Mouse (Mus musculus): ENCODE measurements around the gene Papss1. TPM values are rescaled to one million over a fixed set of nuclear protein-coding genes. Genes with fewer than 3 reads are reported as not detected.
A peak's percentile ranks its signal among the peaks of the same experiment; 100 is the strongest.

Gene Papss1
- polyA plus RNA-seq, 1 experiment from 2014 or later, result 103 TPM

- WGBS, result 100% methylated on average over 1 of the region's 1 CpGs
- peaks cover 49% of the 10 kb centered on the region for H3K36me3 ChIP-seq (ENCODE audit: poor library complexity, severe bottlenecking)
- no peaks in the 10 kb centered on the region for H3K9me3 ChIP-seq (replicated peaks)
- no peak overlapping the region for H3K4me2 ChIP-seq
- no peak overlapping the region for H3K4me3 ChIP-seq
- no peaks in the 10 kb centered on the region for H3K4me1 ChIP-seq
- no peaks in the 10 kb centered on the region for H3K27me3 ChIP-seq
- H3K27ac ChIP-seq, result no peak overlapping the region
- no peak overlapping the region for H3K9ac ChIP-seq
- ATAC-seq, result no peak
Measured at GRCm38 (mm10) chr3:131623208-131623607, 58.6 kb downstream of the Papss1 start.

- 95% methylated on average over 9 of the region's 9 CpGs for WGBS
- no peaks in the 10 kb centered on the region for H3K9me3 ChIP-seq (replicated peaks)
- ATAC-seq, result no peak
Measured at GRCm38 (mm10) chr3:131624063-131624462, 59.5 kb downstream of the Papss1 start.

GRCm38 (mm10) chr3:131627476-131627875 is 62.9 kb downstream of the Papss1 start:
- Histone ChIP-seq H3K4me1 (no peaks in the 10 kb centered on the region), H3K27ac (no peak overlapping the region), H3K4me3 (no peak overlapping the region), H3K36me3 (ENCODE audit: poor library complexity, severe bottlenecking) (peaks cover 51% of the 10 kb centered on the region), H3K9ac (no peak overlapping the region), H3K27me3 (no peaks in the 10 kb centered on the region), H3K4me2 (no peak overlapping the region), H3K9me3 (replicated peaks) (no peaks in the 10 kb centered on the region)
- WGBS, result 95% methylated on average over 4 of the region's 4 CpGs
- no peak for ATAC-seq

More at GRCm38 (mm10) chr3:131624063-131624462, 59.5 kb downstream of the Papss1 start:
- H3K4me2 ChIP-seq, result no peak overlapping the region
- no peak overlapping the region for H3K4me3 ChIP-seq
- H3K27me3 ChIP-seq, result no peaks in the 10 kb centered on the region
- H3K4me1 ChIP-seq, result no peaks in the 10 kb centered on the region
- H3K36me3 ChIP-seq (ENCODE audit: poor library complexity, severe bottlenecking), result peaks cover 41% of the 10 kb centered on the region
- H3K9ac ChIP-seq, result no peak overlapping the region
- H3K27ac ChIP-seq, result no peak overlapping the region

- no peak overlapping the region for H3K4me2 ChIP-seq
- no peak overlapping the region for H3K4me3 ChIP-seq
- H3K27ac ChIP-seq, result no peak overlapping the region
- no peak overlapping the region for H3K9ac ChIP-seq
- H3K9me3 ChIP-seq (replicated peaks), result no peaks in the 10 kb centered on the region
- no peaks in the 10 kb centered on the region for H3K4me1 ChIP-seq
- no peaks in the 10 kb centered on the region for H3K27me3 ChIP-seq
- H3K36me3 ChIP-seq (ENCODE audit: poor library complexity, severe bottlenecking), result peaks cover 51% of the 10 kb centered on the region
- ATAC-seq, result no peak
- 60% methylated on average over 5 of the region's 5 CpGs for WGBS
Measured at GRCm38 (mm10) chr3:131628265-131628664, 63.7 kb downstream of the Papss1 start.

GRCm38 (mm10) chr3:131628931-131629330 is 64.4 kb downstream of the Papss1 start:
- no peaks in the 10 kb centered on the region for H3K4me1 ChIP-seq
- no peaks in the 10 kb centered on the region for H3K27me3 ChIP-seq
- ATAC-seq, result no peak
- no peak overlapping the region for H3K4me2 ChIP-seq
- H3K27ac ChIP-seq, result no peak overlapping the region
- WGBS, result 89% methylated on average over 3 of the region's 3 CpGs
- no peak overlapping the region for H3K9ac ChIP-seq
- peaks cover 53% of the 10 kb centered on the region for H3K36me3 ChIP-seq (ENCODE audit: poor library complexity, severe bottlenecking)
- H3K9me3 ChIP-seq (replicated peaks), result no peaks in the 10 kb centered on the region
- H3K4me3 ChIP-seq, result no peak overlapping the region

- H3K4me1 ChIP-seq, result no peaks in the 10 kb centered on the region
- 87% methylated on average over 11 of the region's 11 CpGs for WGBS
- peaks cover 55% of the 10 kb centered on the region for H3K36me3 ChIP-seq (ENCODE audit: poor library complexity, severe bottlenecking)
Measured at GRCm38 (mm10) chr3:131630407-131631317, 66.1 kb downstream of the Papss1 start.

GRCm38 (mm10) chr3:131631318-131631870 is 66.8 kb downstream of the Papss1 start:
- peaks cover 49% of the 10 kb centered on the region for H3K36me3 ChIP-seq (ENCODE audit: poor library complexity, severe bottlenecking)
- H3K9ac ChIP-seq, result no peak overlapping the region
- H3K9me3 ChIP-seq (replicated peaks), result no peaks in the 10 kb centered on the region
- no peaks in the 10 kb centered on the region for H3K27me3 ChIP-seq
- peaks cover 3% of the 10 kb centered on the region for H3K4me1 ChIP-seq
- peak; percentile 42; the same call in 1 of the 2 replicates for ATAC-seq
- H3K4me3 ChIP-seq, result no peak overlapping the region
- 94% methylated on average over 16 of the region's 16 CpGs for WGBS
- H3K27ac ChIP-seq, result no peak overlapping the region
- no peak overlapping the region for H3K4me2 ChIP-seq

More at GRCm38 (mm10) chr3:131630407-131631317, 66.1 kb downstream of the Papss1 start:
- Histone ChIP-seq H3K4me2 (no peak overlapping the region), H3K4me3 (no peak overlapping the region), H3K9me3 (replicated peaks) (no peaks in the 10 kb centered on the region), H3K27ac (no peak overlapping the region), H3K9ac (no peak overlapping the region), H3K27me3 (no peaks in the 10 kb centered on the region)
- peak; percentile 36; the same call in 1 of the 2 replicates for ATAC-seq

- WGBS, result 96% methylated on average over 2 of the region's 2 CpGs
- no peak overlapping the region for H3K4me3 ChIP-seq
Measured at GRCm38 (mm10) chr3:131634091-131634490, 69.5 kb downstream of the Papss1 start.

GRCm38 (mm10) chr3:131636126-131636525 is 71.6 kb downstream of the Papss1 start:
- Histone ChIP-seq H3K9ac (no peak overlapping the region), H3K9me3 (replicated peaks) (no peaks in the 10 kb centered on the region), H3K4me1 (peaks cover 20% of the 10 kb centered on the region), H3K36me3 (ENCODE audit: poor library complexity, severe bottlenecking) (peaks cover 42% of the 10 kb centered on the region), H3K4me3 (no peak overlapping the region), H3K4me2 (no peak overlapping the region), H3K27ac (no peak overlapping the region), H3K27me3 (no peaks in the 10 kb centered on the region)
- 41% methylated on average over 5 of the region's 5 CpGs for WGBS
- no peak for ATAC-seq

More at GRCm38 (mm10) chr3:131634091-131634490, 69.5 kb downstream of the Papss1 start:
- Histone ChIP-seq H3K4me1 (peaks cover 20% of the 10 kb centered on the region), H3K4me2 (no peak overlapping the region), H3K9me3 (replicated peaks) (no peaks in the 10 kb centered on the region), H3K27me3 (no peaks in the 10 kb centered on the region), H3K36me3 (ENCODE audit: poor library complexity, severe bottlenecking) (peaks cover 41% of the 10 kb centered on the region), H3K9ac (no peak overlapping the region), H3K27ac (no peak overlapping the region)
- ATAC-seq, result no peak

- Histone ChIP-seq H3K9ac (no peak overlapping the region), H3K27me3 (no peaks in the 10 kb centered on the region), H3K4me2 (no peak overlapping the region), H3K36me3 (ENCODE audit: poor library complexity, severe bottlenecking) (peaks cover 33% of the 10 kb centered on the region), H3K4me1 (peaks cover 20% of the 10 kb centered on the region), H3K27ac (no peak overlapping the region), H3K9me3 (replicated peaks) (no peaks in the 10 kb centered on the region), H3K4me3 (no peak overlapping the region)
- 94% methylated on average over 3 of the region's 3 CpGs for WGBS
- ATAC-seq, result no peak
Measured at GRCm38 (mm10) chr3:131637008-131637407, 72.4 kb downstream of the Papss1 start.

- 19% methylated on average over 10 of the region's 10 CpGs for WGBS
- ATAC-seq, result peak; percentile 26; the same call in 1 of the 2 replicates
- H3K9ac ChIP-seq, result no peak overlapping the region
- no peak overlapping the region for H3K4me3 ChIP-seq
- no peaks in the 10 kb centered on the region for H3K27me3 ChIP-seq
- H3K4me2 ChIP-seq, result no peak overlapping the region
- H3K36me3 ChIP-seq (ENCODE audit: poor library complexity, severe bottlenecking), result peaks cover 26% of the 10 kb centered on the region
- no peaks in the 10 kb centered on the region for H3K9me3 ChIP-seq (replicated peaks)
- H3K27ac ChIP-seq, result no peak overlapping the region; the same call in 1 of the 2 replicates
- H3K4me1 ChIP-seq, result peaks cover 20% of the 10 kb centered on the region
Measured at GRCm38 (mm10) chr3:131637664-131638063, 73.1 kb downstream of the Papss1 start.

- Histone ChIP-seq H3K36me3 (ENCODE audit: poor library complexity, severe bottlenecking) (peaks cover 25% of the 10 kb centered on the region), H3K4me3 (no peak overlapping the region), H3K4me1 (peaks cover 20% of the 10 kb centered on the region), H3K27me3 (no peaks in the 10 kb centered on the region), H3K9me3 (replicated peaks) (no peaks in the 10 kb centered on the region), H3K9ac (no peak overlapping the region), H3K4me2 (no peak overlapping the region), H3K27ac (no peak overlapping the region)
- WGBS, result 75% methylated on average over 7 of the region's 7 CpGs
- no peak for ATAC-seq
Measured at GRCm38 (mm10) chr3:131638216-131638615, 73.6 kb downstream of the Papss1 start.

All from forebrain, embryonic 13.5 days (tissue).